Mouse (Mus musculus): Measurements from ENCODE around the gene Btnl2. TPM values are rescaled to one million over a fixed set of nuclear protein-coding genes. Genes with fewer than 3 reads are reported as not detected.
A peak's percentile ranks its signal among the peaks of the same experiment; 100 is the strongest.

The Btnl2 gene
- polyA plus RNA-seq, 1 experiment from 2014 or later = 0.13 TPM

GRCm38 (mm10) chr17:34384699-34385098 lies 30.1 kb downstream of the Btnl2 start:
- Histone ChIP-seq H3K4me3 (ENCODE audit: low read depth, low read length) (no peak overlapping the region), H3K9me3 (ENCODE audit: control insufficient read depth, low read length) (no peaks in the 10 kb centered on the region), H3K36me3 (ENCODE audit: control insufficient read depth, insufficient read depth, low read length) (no peaks in the 10 kb centered on the region), H3K4me1 (replicated peaks; ENCODE audit: control insufficient read depth, insufficient read depth) (no peaks in the 10 kb centered on the region), H3K9ac (ENCODE audit: low read length) (no peak overlapping the region), H3K27ac (replicated peaks) (no peak overlapping the region), H3K27me3 (ENCODE audit: control insufficient read depth, insufficient read depth, low read length) (no peaks in the 10 kb centered on the region), H3K4me2 (replicated peaks; ENCODE audit: low read depth) (no peak overlapping the region)
- DNase-seq (ENCODE audit: low spot score) (no peak), ATAC-seq (ENCODE audit: low FRiP score, low TSS enrichment) (no peak)
- TF ChIP-seq EP300 (optimal IDR thresholded peaks at IDR 0.05) = no peak
- TF ChIP-seq CTCF (IDR thresholded peaks at IDR 0.05; ENCODE audit: low read depth) = no peak
- WGBS = 65% methylated on average over 3 of the region's 3 CpGs

- WGBS = 64% methylated on average over 2 of the region's 2 CpGs
- H3K27me3 ChIP-seq (ENCODE audit: control insufficient read depth, insufficient read depth, low read length) = peaks cover 1% of the 10 kb centered on the region; the same call in 1 of the 2 replicates
- H3K4me3 ChIP-seq (ENCODE audit: low read depth, low read length) = no peak overlapping the region
- TF ChIP-seq EP300 (optimal IDR thresholded peaks at IDR 0.05) (no peak), CTCF (IDR thresholded peaks at IDR 0.05; ENCODE audit: low read depth) (no peak)
- no peak overlapping the region for H3K9ac ChIP-seq (ENCODE audit: low read length)
- no peak for ATAC-seq (ENCODE audit: low FRiP score, low TSS enrichment)
- H3K4me1 ChIP-seq (replicated peaks; ENCODE audit: control insufficient read depth, insufficient read depth) = no peaks in the 10 kb centered on the region
- no peak overlapping the region for H3K27ac ChIP-seq (replicated peaks)
- no peaks in the 10 kb centered on the region for H3K36me3 ChIP-seq (ENCODE audit: control insufficient read depth, insufficient read depth, low read length)
- no peak overlapping the region for H3K4me2 ChIP-seq (replicated peaks; ENCODE audit: low read depth)
- DNase-seq (ENCODE audit: low spot score) = no peak
- no peaks in the 10 kb centered on the region for H3K9me3 ChIP-seq (ENCODE audit: control insufficient read depth, low read length)
Observed at GRCm38 (mm10) chr17:34386656-34387055, 32.0 kb downstream of the Btnl2 start.

- H3K36me3 ChIP-seq (ENCODE audit: control insufficient read depth, insufficient read depth, low read length) = no peaks in the 10 kb centered on the region
- DNase-seq (ENCODE audit: low spot score) (peak; percentile 31), ATAC-seq (ENCODE audit: low FRiP score, low TSS enrichment) (no peak)
- no peak overlapping the region for H3K4me3 ChIP-seq (ENCODE audit: low read depth, low read length)
- no peak overlapping the region for H3K9ac ChIP-seq (ENCODE audit: low read length)
- H3K9me3 ChIP-seq (ENCODE audit: control insufficient read depth, low read length) = no peaks in the 10 kb centered on the region
- no peak overlapping the region for H3K4me2 ChIP-seq (replicated peaks; ENCODE audit: low read depth)
- TF ChIP-seq CTCF (IDR thresholded peaks at IDR 0.05; ENCODE audit: low read depth) (peak; percentile 77), EP300 (optimal IDR thresholded peaks at IDR 0.05) (no peak)
- H3K27me3 ChIP-seq (ENCODE audit: control insufficient read depth, insufficient read depth, low read length) = peaks cover 3% of the 10 kb centered on the region; the same call in 1 of the 2 replicates
- 37% methylated on average over 4 of the region's 4 CpGs for WGBS
- H3K4me1 ChIP-seq (replicated peaks; ENCODE audit: control insufficient read depth, insufficient read depth) = no peaks in the 10 kb centered on the region
- H3K27ac ChIP-seq (replicated peaks) = no peak overlapping the region
Observed at GRCm38 (mm10) chr17:34388513-34388912, 33.9 kb downstream of the Btnl2 start.

GRCm38 (mm10) chr17:34391507-34391906 lies 36.9 kb downstream of the Btnl2 start:
- Histone ChIP-seq H3K27ac (replicated peaks) (no peak overlapping the region), H3K9me3 (ENCODE audit: control insufficient read depth, low read length) (no peaks in the 10 kb centered on the region), H3K4me3 (ENCODE audit: low read depth, low read length) (no peak overlapping the region), H3K36me3 (ENCODE audit: control insufficient read depth, insufficient read depth, low read length) (no peaks in the 10 kb centered on the region), H3K4me2 (replicated peaks; ENCODE audit: low read depth) (no peak overlapping the region), H3K27me3 (ENCODE audit: control insufficient read depth, insufficient read depth, low read length) (peaks cover 3% of the 10 kb centered on the region; the same call in 1 of the 2 replicates), H3K4me1 (replicated peaks; ENCODE audit: control insufficient read depth, insufficient read depth) (no peaks in the 10 kb centered on the region), H3K9ac (ENCODE audit: low read length) (no peak overlapping the region)
- TF ChIP-seq EP300 (optimal IDR thresholded peaks at IDR 0.05) (no peak), CTCF (IDR thresholded peaks at IDR 0.05; ENCODE audit: low read depth) (no peak)
- no peak for DNase-seq (ENCODE audit: low spot score)
- no peak for ATAC-seq (ENCODE audit: low FRiP score, low TSS enrichment)
- 62% methylated on average over 7 of the region's 7 CpGs for WGBS

- peak; percentile 24 for DNase-seq (ENCODE audit: low spot score)
- TF ChIP-seq EP300 (optimal IDR thresholded peaks at IDR 0.05) (no peak), CTCF (IDR thresholded peaks at IDR 0.05; ENCODE audit: low read depth) (no peak)
- Histone ChIP-seq H3K4me2 (replicated peaks; ENCODE audit: low read depth) (peak overlapping the region; percentile 50), H3K27ac (replicated peaks) (no peak overlapping the region), H3K36me3 (ENCODE audit: control insufficient read depth, insufficient read depth, low read length) (no peaks in the 10 kb centered on the region), H3K4me3 (ENCODE audit: low read depth, low read length) (peak overlapping the region; percentile 30), H3K9me3 (ENCODE audit: control insufficient read depth, low read length) (no peaks in the 10 kb centered on the region), H3K9ac (ENCODE audit: low read length) (no peak overlapping the region), H3K4me1 (replicated peaks; ENCODE audit: control insufficient read depth, insufficient read depth) (no peaks in the 10 kb centered on the region), H3K27me3 (ENCODE audit: control insufficient read depth, insufficient read depth, low read length) (peaks cover 3% of the 10 kb centered on the region; the same call in 1 of the 2 replicates)
- ATAC-seq (ENCODE audit: low FRiP score, low TSS enrichment) = no peak
- WGBS = 1% methylated on average over 24 of the region's 24 CpGs
Observed at GRCm38 (mm10) chr17:34392321-34392720, 37.7 kb downstream of the Btnl2 start.

- no peak overlapping the region for H3K4me2 ChIP-seq (replicated peaks; ENCODE audit: low read depth)
- no peaks in the 10 kb centered on the region for H3K27me3 ChIP-seq (ENCODE audit: control insufficient read depth, insufficient read depth, low read length)
- TF ChIP-seq CTCF (IDR thresholded peaks at IDR 0.05; ENCODE audit: low read depth) = peak; percentile 37; the same call in 1 of the 2 replicates
- no peak for TF ChIP-seq EP300 (optimal IDR thresholded peaks at IDR 0.05)
Observed at GRCm38 (mm10) chr17:34397357-34397756, 42.7 kb downstream of the Btnl2 start.

More at GRCm38 (mm10) chr17:34397357-34397756, 42.7 kb downstream of the Btnl2 start:
- no peak overlapping the region for H3K4me3 ChIP-seq (ENCODE audit: low read depth, low read length)
- no peak overlapping the region for H3K9ac ChIP-seq (ENCODE audit: low read length)
- no peaks in the 10 kb centered on the region for H3K36me3 ChIP-seq (ENCODE audit: control insufficient read depth, insufficient read depth, low read length)
- 64% methylated on average over 5 of the region's 5 CpGs for WGBS
- no peak for ATAC-seq (ENCODE audit: low FRiP score, low TSS enrichment)
- no peaks in the 10 kb centered on the region for H3K4me1 ChIP-seq (replicated peaks; ENCODE audit: control insufficient read depth, insufficient read depth)
- H3K9me3 ChIP-seq (ENCODE audit: control insufficient read depth, low read length) = no peaks in the 10 kb centered on the region
- DNase-seq (ENCODE audit: low spot score) = no peak
- H3K27ac ChIP-seq (replicated peaks) = no peak overlapping the region
